Mouse (Mus musculus) NIH3T3 (cell line): Measurements from ENCODE around the gene Dbx1.

Source experiments
- DNase-seq: peaks from one replicate; pipeline ENCODE4 v3.0.0-alpha.2; 2012; ENCODE audit warnings: low read depth

Dbx1 gene

GRCm38 (mm10) chr7:49636491-49637115, at the start of gene Dbx1:
TSS of gene Dbx1 (minus strand) at chr7:49636849.
- no peak for DNase-seq

- no peak for DNase-seq
Observed at GRCm38 (mm10) chr7:49678826-49679377, 42.3 kb upstream of the Dbx1 start.

- no peak for DNase-seq
Observed at GRCm38 (mm10) chr7:49678100-49678825, 41.6 kb upstream of the Dbx1 start.

- no peak for DNase-seq
Observed at GRCm38 (mm10) chr7:49677166-49677565, 40.5 kb upstream of the Dbx1 start.

GRCm38 (mm10) chr7:49676627-49677026, 40.0 kb upstream of the Dbx1 start:
- no peak for DNase-seq

GRCm38 (mm10) chr7:49668260-49668857, 31.7 kb upstream of the Dbx1 start:
- DNase-seq = no peak

- no peak for DNase-seq
Observed at GRCm38 (mm10) chr7:49663575-49663974, 26.9 kb upstream of the Dbx1 start.

GRCm38 (mm10) chr7:49662492-49663026, 25.9 kb upstream of the Dbx1 start:
- DNase-seq = peak; percentile 39

GRCm38 (mm10) chr7:49661811-49662491, 25.3 kb upstream of the Dbx1 start:
- no peak for DNase-seq

- no peak for DNase-seq
Observed at GRCm38 (mm10) chr7:49640709-49641305, 4.2 kb upstream of the Dbx1 start.

GRCm38 (mm10) chr7:49639864-49640708, 3.4 kb upstream of the Dbx1 start:
- DNase-seq = no peak

- DNase-seq = no peak
Observed at GRCm38 (mm10) chr7:49638941-49639776, 2.5 kb upstream of the Dbx1 start.

GRCm38 (mm10) chr7:49637851-49638663, 1.4 kb upstream of the Dbx1 start:
- DNase-seq = no peak

- no peak for DNase-seq
Observed at GRCm38 (mm10) chr7:49637281-49637680, 632 bp upstream of the Dbx1 start.

- no peak for DNase-seq
Observed at GRCm38 (mm10) chr7:49635971-49636370, 678 bp downstream of the Dbx1 start.

- DNase-seq = no peak
Observed at GRCm38 (mm10) chr7:49635074-49635621, 1.5 kb downstream of the Dbx1 start.

GRCm38 (mm10) chr7:49634291-49635073, 2.2 kb downstream of the Dbx1 start:
- no peak for DNase-seq
